Mouse (Mus musculus): Measurements from ENCODE around the gene Fabp2.

- TF ChIP-seq GATA1 (IDR thresholded peaks at IDR 0.05; ENCODE audit: borderline replicate concordance, low read length) (no peak), FLI1 (IDR thresholded peaks at IDR 0.05; ENCODE audit: low read length) (no peak)
Measured at GRCm38 (mm10) chr3:122929723-122930122, 34.9 kb downstream of the Fabp2 start.

Measured in megakaryocyte, embryonic 14.5 days (primary cell).